Mouse (Mus musculus) ES-E14 (cell line): ENCODE measurements around the gene Gal.

ENCODE experiments used
- CHD2 ChIP-seq: IDR thresholded peaks from 2 replicates; pipeline ENCODE4 v1.6.1; 2014; ENCODE audit warnings: mild to moderate bottlenecking, low read depth, low read length, inconsistent platforms
- HCFC1 ChIP-seq: IDR thresholded peaks from 2 replicates; pipeline ENCODE4 v1.6.1; 2012; ENCODE audit warnings: low read length, inconsistent platforms, borderline replicate concordance; ENCODE audit not compliant: insufficient read depth
- MAFK ChIP-seq: IDR thresholded peaks from 2 replicates; pipeline ENCODE4 v1.6.1; 2014; ENCODE audit warnings: mild to moderate bottlenecking, low read depth, low read length, inconsistent platforms; ENCODE audit not compliant: insufficient read depth
- ZC3H11A ChIP-seq: IDR thresholded peaks from 2 replicates; pipeline ENCODE4 v1.6.1; 2012; ENCODE audit warnings: low read depth, mild to moderate bottlenecking, inconsistent platforms, low read length, borderline replicate concordance

- TF ChIP-seq HCFC1, result no peak
- no peak for TF ChIP-seq ZC3H11A
- TF ChIP-seq MAFK, result no peak
- no peak for TF ChIP-seq CHD2
Measured at GRCm38 (mm10) chr19:3373380-3373779, 41.0 kb downstream of the Gal start.
